Mouse (Mus musculus): ENCODE results near the gene Hivep2. TPM values are rescaled to one million over a fixed set of nuclear protein-coding genes. Genes with fewer than 3 reads are reported as not detected.
A peak's percentile ranks its signal among the peaks of the same experiment; 100 is the strongest.

Gene Hivep2
- polyA plus RNA-seq, 1 experiment from 2014 or later, result 6.3 TPM

DNA sequence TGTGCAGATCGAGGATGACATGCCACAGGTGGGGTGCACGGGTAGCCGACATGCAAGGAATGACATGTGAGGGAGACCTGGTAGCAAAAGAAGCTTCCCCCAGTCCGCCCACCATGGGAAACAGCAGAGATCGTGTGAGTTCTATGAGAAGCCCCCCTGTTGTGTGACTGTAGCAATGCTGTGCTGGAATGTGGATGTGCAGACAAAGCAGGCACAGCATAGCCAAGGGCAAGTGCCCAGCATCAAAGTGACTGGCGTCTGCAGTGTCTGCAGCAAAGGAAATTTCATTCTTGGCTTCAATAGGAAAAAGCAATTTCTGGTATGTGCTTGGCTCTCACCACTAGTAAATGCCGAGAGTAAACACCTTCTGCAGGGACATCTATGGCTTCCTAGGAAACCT lies 199.0 kb downstream of the Hivep2 start:
- WGBS, result 52% methylated on average over 7 of the region's 7 CpGs
- Histone ChIP-seq H3K9ac (replicated peaks) (no peak overlapping the region), H3K27me3 (no peaks in the 10 kb centered on the region), H3K4me1 (replicated peaks) (0 out of 2 replicates have a peak, but pooled peaks cover 4% of the 10 kb centered on the region), H3K4me3 (replicated peaks) (no peak overlapping the region), H3K4me2 (replicated peaks) (no peak overlapping the region), H3K36me3 (no peaks in the 10 kb centered on the region), H3K9me3 (no peaks in the 10 kb centered on the region), H3K27ac (no peak overlapping the region)
- no peak for ATAC-seq

DNA sequence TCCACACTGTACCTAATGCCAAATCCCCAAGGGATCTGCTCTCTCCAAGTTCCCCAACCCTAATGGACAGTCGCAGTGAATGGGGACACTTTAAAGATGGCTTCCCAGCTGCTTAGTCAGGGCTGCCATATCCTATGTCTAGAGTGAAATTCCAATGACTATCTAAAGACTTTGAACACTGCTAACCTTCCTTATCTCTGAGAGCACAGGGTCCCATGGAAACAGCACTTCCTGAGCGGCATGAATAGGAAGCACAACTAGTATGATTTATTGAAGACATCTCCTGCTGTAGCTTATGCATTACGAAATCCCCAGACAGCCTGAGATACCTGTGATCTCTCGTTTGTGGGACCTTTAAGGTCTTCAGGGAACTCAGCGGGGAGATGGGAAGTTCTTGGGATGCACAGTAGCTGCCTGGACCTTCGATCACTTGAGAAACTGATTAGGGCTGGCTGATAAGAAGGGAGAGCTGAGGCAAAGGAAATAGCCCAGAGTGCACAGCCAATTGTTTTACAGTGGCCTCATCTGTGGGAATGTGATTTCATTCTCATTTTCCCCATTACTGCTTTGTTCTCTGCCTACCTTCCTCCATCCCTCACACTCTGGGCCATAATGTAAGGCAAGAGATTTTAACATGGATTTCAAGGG lies 202.4 kb downstream of the Hivep2 start:
- 87% methylated on average over 6 of the region's 6 CpGs for WGBS
- Histone ChIP-seq H3K4me2 (replicated peaks) (no peak overlapping the region), H3K36me3 (no peaks in the 10 kb centered on the region), H3K27me3 (no peaks in the 10 kb centered on the region), H3K27ac (no peak overlapping the region), H3K9me3 (no peaks in the 10 kb centered on the region), H3K4me3 (replicated peaks) (no peak overlapping the region), H3K9ac (replicated peaks) (no peak overlapping the region), H3K4me1 (replicated peaks) (0 out of 2 replicates have a peak, but pooled peaks cover 4% of the 10 kb centered on the region)
- no peak for ATAC-seq

DNA sequence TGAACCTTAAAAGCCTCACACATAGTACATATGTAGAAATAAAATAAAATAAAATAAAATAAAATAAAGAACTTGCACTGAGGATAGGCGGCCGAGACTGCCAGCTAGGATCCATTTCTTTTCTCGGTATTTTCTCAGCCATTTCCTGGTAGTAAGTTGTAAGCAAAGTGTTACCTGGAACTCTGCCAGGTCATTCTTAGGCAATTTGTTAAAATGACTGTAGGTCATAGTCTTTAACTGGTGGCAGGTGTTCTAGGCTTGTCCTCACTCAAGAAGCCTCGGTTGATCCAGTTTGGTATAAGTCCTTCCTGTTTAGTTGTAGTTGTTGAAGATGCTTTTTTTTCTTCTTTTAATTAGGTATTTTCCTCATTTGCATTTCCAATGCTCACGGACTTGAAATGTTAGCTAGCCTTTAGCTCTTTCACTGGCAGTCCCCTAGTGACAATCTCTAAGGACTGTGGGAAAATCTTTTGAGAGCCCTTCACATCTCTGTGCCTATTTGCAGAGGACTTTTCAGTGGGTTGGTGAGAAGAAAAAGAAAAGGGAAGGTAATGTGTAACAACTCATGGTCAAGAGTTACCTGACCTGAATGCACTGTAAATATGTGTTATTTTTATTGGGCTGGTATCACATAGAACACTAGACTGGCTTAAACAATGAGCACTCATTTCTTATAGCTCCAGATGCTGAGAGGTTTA lies 203.1 kb downstream of the Hivep2 start:
- Histone ChIP-seq H3K4me3 (replicated peaks) (no peak overlapping the region), H3K4me2 (replicated peaks) (no peak overlapping the region), H3K27me3 (no peaks in the 10 kb centered on the region), H3K27ac (no peak overlapping the region), H3K4me1 (replicated peaks) (0 out of 2 replicates have a peak, but pooled peaks cover 4% of the 10 kb centered on the region), H3K36me3 (no peaks in the 10 kb centered on the region), H3K9ac (replicated peaks) (no peak overlapping the region), H3K9me3 (no peaks in the 10 kb centered on the region)
- 76% methylated on average over 5 of the region's 5 CpGs for WGBS
- no peak for ATAC-seq

DNA sequence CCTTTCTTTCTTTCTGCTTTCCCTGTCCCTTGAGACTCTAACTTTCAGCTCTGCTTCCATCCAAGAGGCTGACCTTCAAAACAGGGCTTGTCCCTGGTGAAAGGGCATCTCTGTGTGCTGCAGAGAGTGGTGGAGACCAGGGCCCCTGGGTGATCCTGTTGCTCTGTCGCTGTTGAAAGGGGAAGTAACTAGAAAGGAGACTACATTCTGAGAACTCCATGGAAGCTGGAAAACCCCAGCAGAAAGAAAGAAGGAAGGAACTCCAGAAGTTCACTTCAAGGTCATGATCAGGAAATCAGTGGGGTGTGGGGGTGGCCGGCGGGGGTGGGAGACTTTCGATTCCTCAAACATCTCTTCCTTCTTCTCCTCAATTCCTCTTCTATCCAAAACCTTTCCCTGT lies 208.2 kb downstream of the Hivep2 start:
- Histone ChIP-seq H3K27ac (no peak overlapping the region), H3K4me2 (replicated peaks) (no peak overlapping the region), H3K27me3 (no peaks in the 10 kb centered on the region), H3K36me3 (no peaks in the 10 kb centered on the region), H3K9ac (replicated peaks) (no peak overlapping the region), H3K9me3 (no peaks in the 10 kb centered on the region), H3K4me3 (replicated peaks) (no peak overlapping the region), H3K4me1 (replicated peaks) (no peaks in the 10 kb centered on the region)
- WGBS, result 74% methylated on average over 4 of the region's 4 CpGs
- no peak for ATAC-seq

DNA sequence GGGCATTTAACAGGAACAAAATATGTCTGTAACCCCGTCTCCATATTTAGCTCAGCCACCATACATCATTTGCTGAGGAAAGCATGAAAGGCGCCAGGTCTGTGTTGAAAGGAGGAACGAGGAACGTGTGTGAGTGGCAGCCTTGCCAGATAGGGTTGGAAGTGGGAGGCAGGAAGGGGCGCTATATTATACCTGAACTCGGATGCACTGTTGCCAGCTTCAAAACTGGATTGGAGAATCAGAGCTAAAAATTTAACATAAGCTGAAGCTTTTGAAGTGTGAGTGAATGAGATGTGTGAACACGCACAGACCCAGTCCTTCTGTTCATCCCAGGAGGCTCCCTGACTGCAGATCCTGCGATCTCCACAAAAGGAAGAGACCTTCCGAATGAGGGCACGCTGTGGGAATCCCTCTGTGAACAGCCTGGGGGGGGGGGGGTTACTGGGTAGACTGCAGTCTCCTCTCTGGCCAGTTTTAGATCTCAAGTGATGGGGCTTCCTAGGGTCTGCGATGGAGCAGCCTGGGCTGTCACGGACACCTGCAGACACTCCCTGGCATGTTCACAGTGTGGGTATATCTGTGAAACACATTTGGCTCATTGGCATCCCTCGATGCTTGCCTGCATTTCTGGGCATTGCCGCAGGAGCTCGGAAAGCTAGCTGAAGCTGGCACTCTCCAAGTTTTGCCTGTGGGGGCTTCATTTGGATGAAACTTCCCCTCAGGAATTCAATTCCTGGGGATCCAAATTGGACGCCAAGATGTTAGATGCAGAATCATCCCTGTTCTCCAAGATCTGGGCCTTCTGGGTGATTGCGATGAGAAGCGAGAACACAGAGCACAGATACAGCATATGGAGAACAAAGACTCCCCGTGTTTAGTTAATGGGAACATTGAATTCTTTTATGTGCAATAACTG lies 213.8 kb downstream of the Hivep2 start:
- WGBS, result 84% methylated on average over 19 of the region's 19 CpGs
- Histone ChIP-seq H3K9ac (replicated peaks) (no peak overlapping the region), H3K27ac (no peak overlapping the region), H3K4me2 (replicated peaks) (no peak overlapping the region), H3K27me3 (no peaks in the 10 kb centered on the region), H3K36me3 (no peaks in the 10 kb centered on the region), H3K9me3 (no peaks in the 10 kb centered on the region), H3K4me1 (replicated peaks) (no peaks in the 10 kb centered on the region), H3K4me3 (replicated peaks) (no peak overlapping the region)
- ATAC-seq, result peak; percentile 69; the same call in 1 of the 2 replicates

DNA sequence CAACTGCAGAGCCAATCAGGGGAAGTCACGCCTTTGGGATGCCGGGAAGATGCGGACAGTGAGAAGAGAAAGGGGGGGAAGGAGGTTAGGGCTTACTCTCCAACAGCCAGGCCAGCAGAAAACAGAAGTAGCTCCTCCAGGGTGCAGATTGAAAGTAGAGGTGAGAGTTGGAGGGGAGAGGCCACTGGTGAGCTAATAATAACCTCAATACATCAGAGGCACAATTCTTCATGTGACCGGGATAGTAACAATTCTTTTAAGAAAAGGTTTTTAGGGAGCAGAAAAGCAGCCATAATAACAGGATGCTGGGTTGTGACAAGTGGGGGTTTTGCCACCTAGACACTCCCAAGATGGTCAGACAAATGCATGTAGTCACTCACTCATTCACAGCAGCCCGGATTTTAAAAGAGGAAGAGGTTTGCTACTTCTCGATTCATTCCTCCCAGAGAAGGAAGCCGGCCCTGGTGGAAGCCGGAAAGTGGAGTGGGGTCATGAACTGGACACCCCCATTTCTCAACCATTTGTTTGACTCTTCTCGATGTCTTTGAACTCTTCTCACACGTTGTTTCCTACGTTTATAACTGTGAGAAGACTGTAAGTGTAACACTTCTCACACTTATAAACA lies 220.6 kb downstream of the Hivep2 start:
- Histone ChIP-seq H3K9ac (replicated peaks) (no peak overlapping the region), H3K27me3 (no peaks in the 10 kb centered on the region), H3K4me1 (replicated peaks) (no peaks in the 10 kb centered on the region), H3K9me3 (no peaks in the 10 kb centered on the region), H3K36me3 (no peaks in the 10 kb centered on the region), H3K27ac (no peak overlapping the region), H3K4me2 (replicated peaks) (no peak overlapping the region), H3K4me3 (replicated peaks) (no peak overlapping the region)
- ATAC-seq, result no peak
- WGBS, result 88% methylated on average over 11 of the region's 11 CpGs

DNA sequence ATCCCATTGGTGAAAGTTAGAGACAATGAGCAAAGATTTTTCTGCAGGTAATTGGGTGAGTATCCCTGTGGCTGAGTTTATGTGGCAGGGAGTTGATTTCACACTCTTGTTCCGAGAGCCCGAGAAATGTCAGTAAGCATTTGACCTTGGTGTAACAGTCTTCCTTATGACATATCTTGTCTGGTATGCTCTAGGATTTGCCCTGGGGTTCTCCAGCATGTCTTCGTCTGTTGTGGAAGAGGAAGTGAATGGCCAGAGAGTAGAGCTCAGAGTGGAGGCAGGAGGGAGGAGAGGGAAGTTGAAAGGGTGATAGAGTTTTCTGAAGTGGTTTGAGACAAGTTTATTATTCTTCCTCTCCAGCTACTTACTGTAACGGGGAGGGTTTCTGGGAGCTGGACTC lies 223.2 kb downstream of the Hivep2 start:
- no peak for ATAC-seq
- WGBS, result 82% methylated on average over 4 of the region's 4 CpGs
- H3K4me1 ChIP-seq (replicated peaks), result peaks cover 7% of the 10 kb centered on the region
- H3K9ac ChIP-seq (replicated peaks), result no peak overlapping the region
- H3K27me3 ChIP-seq, result no peaks in the 10 kb centered on the region
- H3K9me3 ChIP-seq, result no peaks in the 10 kb centered on the region
- H3K27ac ChIP-seq, result no peak overlapping the region
- no peak overlapping the region for H3K4me2 ChIP-seq (replicated peaks)
- no peaks in the 10 kb centered on the region for H3K36me3 ChIP-seq
- H3K4me3 ChIP-seq (replicated peaks), result no peak overlapping the region

DNA sequence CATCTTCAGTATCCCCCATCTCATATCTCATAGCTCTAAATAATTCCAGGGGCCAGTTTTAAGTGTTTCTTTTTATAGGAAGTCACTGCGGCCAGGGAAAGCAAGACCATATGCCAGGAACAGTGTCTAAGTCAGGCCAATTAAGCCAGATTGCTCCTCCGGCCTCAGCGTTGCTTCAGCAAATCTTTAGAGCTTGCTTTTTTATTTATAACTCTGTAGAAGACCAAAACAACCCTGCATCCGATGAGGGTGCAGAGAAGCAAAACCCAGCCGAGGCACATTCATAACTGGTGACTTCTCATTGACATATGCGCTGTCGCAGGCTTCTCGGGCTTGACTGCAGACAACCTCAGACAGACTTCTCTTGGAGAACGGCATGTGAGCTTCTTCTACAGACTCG lies 225.3 kb downstream of the Hivep2 start:
- H3K4me3 ChIP-seq (replicated peaks), result no peak overlapping the region
- H3K27ac ChIP-seq, result no peak overlapping the region
- H3K4me2 ChIP-seq (replicated peaks), result no peak overlapping the region
- H3K36me3 ChIP-seq, result no peaks in the 10 kb centered on the region
- ATAC-seq, result no peak
- no peaks in the 10 kb centered on the region for H3K27me3 ChIP-seq
- H3K4me1 ChIP-seq (replicated peaks), result peaks cover 18% of the 10 kb centered on the region
- no peaks in the 10 kb centered on the region for H3K9me3 ChIP-seq
- WGBS, result 88% methylated on average over 10 of the region's 10 CpGs
- H3K9ac ChIP-seq (replicated peaks), result no peak overlapping the region

DNA sequence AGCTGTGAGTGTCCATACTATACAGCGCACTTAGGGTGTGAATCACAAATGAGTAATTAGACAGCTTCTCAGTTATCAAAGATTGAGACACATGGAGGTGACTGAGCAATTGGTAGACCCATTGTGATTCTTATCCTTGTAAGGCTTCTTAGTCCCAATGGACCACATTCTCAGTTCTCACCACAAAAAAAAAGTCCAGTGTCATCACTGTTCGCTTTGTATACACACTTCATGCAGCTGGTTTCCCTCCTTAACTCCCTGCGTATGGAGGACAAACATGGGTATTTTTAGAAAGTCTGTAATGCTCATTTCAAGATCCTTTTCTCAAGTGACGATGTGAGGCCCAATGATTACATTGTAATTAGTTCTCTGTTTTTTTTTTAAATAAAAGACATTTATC lies 226.3 kb downstream of the Hivep2 start:
- no peaks in the 10 kb centered on the region for H3K27me3 ChIP-seq
- H3K4me1 ChIP-seq (replicated peaks), result peaks cover 21% of the 10 kb centered on the region
- H3K9ac ChIP-seq (replicated peaks), result no peak overlapping the region
- H3K27ac ChIP-seq, result no peak overlapping the region
- H3K4me2 ChIP-seq (replicated peaks), result no peak overlapping the region
- 84% methylated on average over 4 of the region's 4 CpGs for WGBS
- no peak overlapping the region for H3K4me3 ChIP-seq (replicated peaks)
- H3K36me3 ChIP-seq, result no peaks in the 10 kb centered on the region
- H3K9me3 ChIP-seq, result no peaks in the 10 kb centered on the region
- no peak for ATAC-seq

DNA sequence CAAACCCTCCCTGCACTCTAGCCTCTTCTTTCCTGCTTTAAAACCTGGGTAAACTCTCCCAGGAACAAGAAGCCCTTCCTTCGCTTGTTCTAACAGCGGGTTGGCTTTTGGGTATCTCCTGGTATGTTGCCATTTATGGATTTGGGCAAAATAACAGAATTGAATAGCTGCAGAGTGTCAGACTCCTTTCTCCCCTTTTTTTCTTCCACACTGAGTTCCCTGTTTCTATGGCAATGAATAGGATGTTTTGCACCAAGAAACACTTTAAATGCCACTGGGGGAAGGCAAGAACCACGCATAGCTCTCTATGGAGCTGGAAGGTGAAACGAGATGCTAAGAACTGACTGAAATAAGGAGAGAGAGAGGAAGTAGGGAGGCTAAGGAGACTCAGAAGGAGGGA lies 227.8 kb downstream of the Hivep2 start:
- no peaks in the 10 kb centered on the region for H3K27me3 ChIP-seq
- H3K36me3 ChIP-seq, result no peaks in the 10 kb centered on the region
- H3K9me3 ChIP-seq, result no peaks in the 10 kb centered on the region
- H3K4me3 ChIP-seq (replicated peaks), result no peak overlapping the region
- no peak overlapping the region for H3K4me2 ChIP-seq (replicated peaks)
- no peak for ATAC-seq
- WGBS, result 41% methylated on average over 4 of the region's 4 CpGs
- no peak overlapping the region for H3K9ac ChIP-seq (replicated peaks)
- H3K4me1 ChIP-seq (replicated peaks), result peaks cover 21% of the 10 kb centered on the region
- no peak overlapping the region for H3K27ac ChIP-seq

DNA sequence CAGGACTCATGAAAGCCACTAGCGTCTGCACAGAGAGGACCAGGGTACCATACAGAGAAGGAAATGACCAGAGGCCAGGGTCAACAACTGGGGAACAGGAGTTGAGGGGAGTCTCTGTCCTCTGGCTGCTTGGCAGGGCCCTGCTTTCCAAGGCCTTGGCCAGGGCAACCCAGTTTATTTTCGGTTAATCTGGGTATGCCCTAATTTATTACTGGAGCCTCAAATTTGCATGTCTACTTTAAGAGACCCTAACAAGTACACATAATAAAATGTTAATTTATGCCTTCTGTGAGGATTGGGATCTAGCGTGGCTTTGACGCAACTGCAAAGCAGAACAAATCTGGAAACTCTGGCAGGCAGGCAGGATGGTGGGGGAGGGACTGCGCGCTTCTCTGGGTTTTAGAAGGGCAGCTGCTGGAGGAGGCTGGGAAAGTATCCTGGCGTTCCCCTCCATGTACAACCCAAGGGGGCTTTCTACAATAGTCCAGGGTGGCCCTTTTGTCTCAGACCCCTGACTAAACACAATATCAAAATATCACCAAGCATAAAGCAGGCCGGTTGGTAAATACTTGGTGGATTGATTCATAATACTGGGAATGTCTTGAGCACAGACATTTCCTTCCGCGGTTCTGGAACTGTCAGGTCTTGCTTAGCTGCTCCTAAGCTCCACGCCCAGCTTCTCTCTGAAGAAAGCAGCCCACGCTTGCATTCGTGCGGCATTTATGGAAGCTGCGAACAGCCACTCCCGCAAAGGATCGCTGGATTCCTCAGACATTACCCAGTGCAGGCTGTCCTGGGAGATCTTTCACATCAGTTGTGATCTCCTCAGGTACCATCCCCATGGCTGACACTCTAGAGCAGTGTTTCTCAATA lies 230.1 kb downstream of the Hivep2 start:
- WGBS, result 48% methylated on average over 17 of the region's 17 CpGs
- Histone ChIP-seq H3K4me1 (replicated peaks) (peaks cover 21% of the 10 kb centered on the region), H3K27ac (0 out of 2 replicates have a peak overlapping the region, but pooled peaks have one; percentile 40), H3K4me2 (replicated peaks) (peak overlapping the region; percentile 17; the same call in 1 of the 2 replicates), H3K36me3 (no peaks in the 10 kb centered on the region), H3K9ac (replicated peaks) (peak overlapping the region; percentile 34; the same call in 1 of the 2 replicates), H3K4me3 (replicated peaks) (no peak overlapping the region), H3K27me3 (no peaks in the 10 kb centered on the region), H3K9me3 (no peaks in the 10 kb centered on the region)
- peak; percentile 86 for ATAC-seq

All from midbrain, embryonic 13.5 days (tissue).